Mouse (Mus musculus) B cell, adult (primary cell): ENCODE results near the gene Atg9a. TPM values are rescaled to one million over a fixed set of nuclear protein-coding genes. Genes with fewer than 3 reads are reported as not detected.

Source experiments
- total RNA-seq: library from RNA; stranded (reverse); gene quantifications from 4 replicates; pipeline ENCODE4 v1.2.4, GENCODE M21; 2023; ENCODE audit not compliant: inconsistent age

Atg9a gene
- 26.6 to 34.5 TPM (median 28.6 TPM) in 4 replicates for total RNA-seq

DNA sequence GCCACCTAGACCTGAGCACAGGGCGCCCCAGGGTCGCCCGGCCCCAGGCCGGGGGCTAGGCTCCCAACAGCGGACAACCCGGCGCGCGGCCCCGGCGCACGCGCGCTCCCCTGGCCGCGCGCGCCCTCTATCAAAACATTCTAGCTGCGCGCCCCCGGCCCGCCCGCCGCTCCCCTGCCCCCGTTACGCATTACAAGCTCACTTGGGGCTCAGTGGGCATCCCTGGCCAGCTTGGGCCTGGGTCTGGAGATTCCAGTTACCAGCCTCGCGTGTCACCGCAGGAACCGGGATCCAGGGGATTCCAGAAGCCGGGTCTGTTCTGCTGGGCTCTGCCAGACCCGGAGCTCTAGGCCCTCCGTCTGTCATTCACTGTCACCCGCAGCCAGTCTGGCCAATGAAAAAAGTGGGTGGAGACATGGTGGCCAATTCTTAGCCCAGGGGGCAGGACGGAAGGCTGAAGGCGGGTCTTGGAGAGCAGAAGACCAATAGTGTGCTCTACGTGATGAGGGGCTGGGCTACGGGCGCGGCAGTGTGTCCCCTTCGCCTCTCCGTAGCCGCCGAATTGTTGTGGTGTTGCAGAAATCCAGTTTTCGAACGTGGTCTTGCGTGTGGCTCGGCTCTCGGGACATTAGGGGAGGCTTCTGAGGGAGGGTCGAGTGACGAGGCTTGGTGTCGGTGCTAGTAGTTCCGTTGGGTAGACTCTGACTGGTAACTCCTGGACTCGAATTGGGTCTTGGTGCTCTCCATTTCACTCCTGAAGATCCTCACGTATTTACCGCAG lies at the start of gene Atg9a, which contains the start of gene Ankzf1:
Gene Atg9a (minus strand): TSS at position 575 of the 781 bp plus-strand sequence.
Gene Ankzf1 (plus strand): TSS at position 530 of the 781 bp plus-strand sequence.

DNA sequence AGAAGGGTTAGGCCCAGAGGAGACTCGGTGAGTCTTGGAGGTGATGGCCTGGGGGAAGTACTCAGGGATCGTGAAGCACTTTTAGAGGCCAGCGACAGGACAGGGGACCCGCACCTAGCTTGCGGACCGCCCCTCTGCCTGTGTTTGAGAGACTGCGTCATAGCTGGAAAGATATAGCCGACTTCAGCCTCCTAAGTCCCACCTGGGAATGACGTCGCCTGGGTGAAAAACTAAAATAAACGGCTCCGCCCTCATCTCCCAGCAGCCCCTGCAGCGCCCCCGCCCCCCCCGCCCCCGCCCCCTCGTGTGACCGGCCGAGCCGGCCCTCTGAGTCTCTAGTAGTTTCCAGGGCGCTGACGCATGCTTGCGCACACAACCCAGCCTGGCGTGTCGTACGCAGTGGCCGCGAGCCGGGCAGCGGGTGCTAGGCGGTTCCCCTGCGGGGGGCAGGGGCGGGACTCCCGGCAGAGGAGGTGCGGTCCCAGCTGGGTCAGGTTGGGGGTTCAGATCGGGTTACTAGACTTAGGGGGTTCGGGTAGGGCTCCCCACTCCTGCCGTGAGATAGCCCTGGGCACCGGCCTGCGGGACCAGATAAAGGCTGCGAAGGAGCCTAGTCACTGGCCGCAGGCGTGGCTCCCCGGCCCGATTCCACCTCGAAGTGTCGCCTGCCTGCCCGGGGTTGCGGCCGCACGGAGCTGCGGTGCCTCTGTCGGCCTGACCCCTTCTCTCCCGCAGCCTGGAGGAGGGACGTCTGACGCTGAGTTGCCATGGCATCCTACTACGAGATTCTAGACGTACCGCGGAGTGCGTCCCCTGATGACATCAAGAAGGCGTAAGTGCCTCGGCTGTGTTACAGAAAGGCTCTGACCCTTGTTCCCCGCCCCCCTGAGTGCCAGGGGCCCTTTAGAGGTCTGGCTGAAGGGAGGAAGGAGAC lies 44.4 kb upstream of the Atg9a start, which contains the start of gene Dnajb2:
Gene Dnajb2 (plus strand): TSS at position 290 of the 934 bp plus-strand sequence.

DNA sequence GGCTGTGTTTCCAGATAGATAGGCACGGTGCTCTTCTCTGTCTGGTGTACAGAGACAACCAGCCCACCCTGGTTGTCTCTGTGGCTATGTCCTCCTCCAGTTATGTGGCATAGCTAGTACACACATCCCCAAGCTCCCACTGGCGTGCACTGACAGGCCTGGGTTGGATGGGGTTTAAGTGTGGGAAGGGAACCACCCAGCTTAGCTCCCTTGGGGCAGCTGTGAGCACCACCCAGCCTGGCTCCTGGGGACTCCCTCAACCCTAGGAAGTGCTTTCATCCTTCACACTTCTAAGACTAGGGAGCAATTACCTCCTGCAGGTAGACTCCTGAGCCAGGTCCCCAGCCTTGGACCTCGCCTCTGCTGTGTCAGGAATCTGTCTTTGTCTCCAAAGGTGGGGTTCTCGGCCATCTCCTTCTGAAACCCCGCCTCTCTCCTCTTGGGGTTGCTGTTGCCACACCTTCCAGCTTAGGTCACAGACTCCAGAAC lies 39.7 kb upstream of the Atg9a start, which contains the start of gene A630095N17Rik:
Gene A630095N17Rik (minus strand): TSS at position 439 of the 489 bp plus-strand sequence.

DNA sequence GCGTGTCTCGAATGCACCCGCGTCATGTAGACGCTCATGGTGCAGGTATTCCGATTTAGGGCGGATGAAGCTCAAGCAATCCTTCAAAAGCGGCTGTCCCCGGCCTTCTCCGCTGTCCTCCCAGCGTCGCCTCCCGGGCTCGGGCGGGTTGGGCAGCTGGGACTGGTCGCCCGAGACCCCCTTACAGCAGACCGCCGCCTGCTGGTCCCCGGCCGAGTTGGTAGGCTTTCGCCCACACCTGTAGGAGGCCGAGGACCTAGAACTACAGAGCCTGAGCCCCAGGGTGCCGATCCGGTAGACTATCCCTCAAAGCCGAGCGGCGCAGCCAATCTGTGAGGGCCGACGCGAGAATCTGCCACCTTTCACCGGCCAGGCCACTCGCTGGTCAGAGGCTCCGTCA lies 27.5 kb upstream of the Atg9a start, which contains the start of gene Tuba4a:
Gene Tuba4a (minus strand): TSS at position 335 of the 400 bp plus-strand sequence.

DNA sequence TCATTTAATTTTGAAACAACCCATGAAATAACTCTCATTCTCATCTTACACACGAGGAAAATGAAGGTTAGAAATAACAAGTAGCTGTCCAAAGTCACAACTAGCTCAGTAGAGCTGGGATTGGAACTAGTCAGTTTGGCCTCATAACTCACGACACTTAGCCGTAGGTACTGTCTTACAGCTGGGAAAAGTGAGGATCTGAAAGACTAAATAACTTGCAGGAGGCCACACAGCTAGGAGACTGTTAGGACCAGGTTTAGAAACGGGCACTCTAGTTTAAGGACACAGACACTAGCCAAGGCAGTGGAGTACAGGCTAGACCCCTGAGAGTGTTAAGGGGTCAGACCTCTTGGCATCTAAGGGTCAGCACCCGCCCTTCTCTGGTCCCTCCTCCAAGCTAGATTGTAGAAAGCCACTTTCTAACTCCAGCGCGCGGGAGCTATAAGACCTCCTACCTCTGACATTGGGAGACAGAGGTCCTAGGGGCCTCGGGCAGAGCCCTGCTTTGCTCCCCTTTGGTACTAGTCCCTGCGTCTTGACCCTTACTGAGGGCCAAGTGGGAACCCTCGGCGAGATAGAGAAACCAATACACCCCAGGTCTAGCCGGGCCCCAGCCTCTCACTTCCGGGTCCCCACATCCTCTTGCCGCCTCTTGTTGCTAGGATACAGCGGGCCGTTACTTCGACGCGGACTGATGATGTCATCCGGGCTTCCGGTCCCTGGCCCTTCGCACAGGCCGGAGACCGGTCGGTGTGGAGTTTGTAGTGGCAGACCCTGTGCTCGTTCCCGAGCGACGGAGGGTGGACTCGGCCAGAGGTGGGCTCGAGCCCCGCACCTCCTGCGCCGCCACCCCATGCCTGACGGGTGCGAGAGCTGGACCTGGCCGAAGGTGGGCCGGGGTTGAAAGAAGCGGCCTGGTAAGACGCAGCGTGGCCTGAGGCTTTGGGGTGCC lies 18.4 kb upstream of the Atg9a start, which contains the start of the genes Glb1l and Stk16:
Gene Glb1l (minus strand): TSS at position 678 of the 952 bp plus-strand sequence.
Gene Stk16 (plus strand): TSS at position 703 of the 952 bp plus-strand sequence.

DNA sequence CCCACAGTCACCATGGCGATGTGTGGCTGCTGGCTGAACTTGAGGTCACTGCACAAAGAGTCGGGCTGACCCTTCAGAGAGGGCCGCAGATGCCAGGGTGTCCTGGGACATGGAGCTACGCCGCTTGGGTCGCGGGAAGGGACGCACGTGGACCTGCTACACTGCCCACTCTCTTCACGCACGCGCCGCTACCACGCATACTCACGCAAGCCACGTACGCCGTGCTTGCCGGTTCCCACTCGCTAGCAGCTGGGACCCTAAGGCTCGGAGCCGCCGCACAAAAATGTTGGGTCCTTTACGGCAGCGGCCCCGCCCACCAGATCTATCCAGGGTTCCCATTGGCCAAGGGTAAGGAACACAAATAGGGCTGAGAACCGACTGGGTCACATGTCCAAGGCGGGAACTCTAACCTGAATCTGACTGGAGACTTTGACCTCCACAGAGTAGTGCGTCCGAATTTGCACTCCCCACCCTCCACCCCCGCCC lies 11.8 kb downstream of the Atg9a start, which contains the start of gene Abcb6:
Gene Abcb6 (minus strand): TSS at position 288 of the 486 bp plus-strand sequence.

DNA sequence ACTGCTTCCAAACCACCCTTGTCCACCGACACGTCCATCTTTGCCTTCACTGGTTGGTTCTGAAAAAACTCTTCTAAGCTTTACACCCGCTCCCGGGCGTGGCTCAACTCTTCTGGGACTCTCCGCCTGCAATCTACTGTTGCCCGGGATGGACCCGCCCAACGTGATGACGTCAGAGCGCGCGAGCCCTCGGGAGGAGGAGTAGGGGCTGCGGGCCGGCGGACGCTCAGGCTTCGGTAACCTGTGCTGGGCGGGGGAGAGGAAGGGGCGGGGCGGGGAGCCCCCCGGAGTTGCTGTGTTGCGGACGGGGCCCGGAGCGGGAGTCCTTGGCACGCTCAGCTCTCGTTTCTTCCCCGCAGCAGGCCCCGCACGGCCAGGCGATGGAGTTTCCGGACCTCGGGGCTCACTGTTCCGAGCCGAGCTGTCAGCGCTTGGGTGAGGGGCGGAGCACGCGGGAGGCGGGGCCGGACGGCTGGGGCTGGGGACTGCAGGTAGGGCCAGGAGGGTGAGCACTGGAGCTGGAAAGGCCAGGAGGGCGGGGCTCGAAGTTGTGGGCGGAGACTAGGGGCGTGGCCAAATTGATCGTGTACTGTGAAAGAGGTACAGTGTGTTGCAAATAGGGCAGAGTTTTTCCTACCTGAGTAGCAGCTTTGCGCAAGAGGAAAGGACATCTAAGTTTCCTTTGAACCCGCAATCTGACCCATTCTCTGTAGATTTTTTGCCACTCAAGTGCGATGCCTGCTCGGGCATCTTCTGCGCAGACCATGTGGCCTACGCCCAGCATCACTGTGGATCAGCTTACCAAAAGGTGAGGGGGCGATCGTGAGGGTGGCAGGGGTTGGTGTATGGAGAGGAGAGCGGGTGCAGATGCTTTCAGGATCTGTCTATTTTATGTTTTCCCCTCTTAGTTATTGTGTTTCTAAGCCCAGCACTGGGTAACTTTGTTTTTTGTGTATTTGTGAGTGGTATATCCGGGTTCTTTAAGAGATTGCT lies 23.2 kb downstream of the Atg9a start, which contains the start of gene Zfand2b:
Gene Zfand2b (plus strand): TSS at position 175 of the 993 bp plus-strand sequence.

DNA sequence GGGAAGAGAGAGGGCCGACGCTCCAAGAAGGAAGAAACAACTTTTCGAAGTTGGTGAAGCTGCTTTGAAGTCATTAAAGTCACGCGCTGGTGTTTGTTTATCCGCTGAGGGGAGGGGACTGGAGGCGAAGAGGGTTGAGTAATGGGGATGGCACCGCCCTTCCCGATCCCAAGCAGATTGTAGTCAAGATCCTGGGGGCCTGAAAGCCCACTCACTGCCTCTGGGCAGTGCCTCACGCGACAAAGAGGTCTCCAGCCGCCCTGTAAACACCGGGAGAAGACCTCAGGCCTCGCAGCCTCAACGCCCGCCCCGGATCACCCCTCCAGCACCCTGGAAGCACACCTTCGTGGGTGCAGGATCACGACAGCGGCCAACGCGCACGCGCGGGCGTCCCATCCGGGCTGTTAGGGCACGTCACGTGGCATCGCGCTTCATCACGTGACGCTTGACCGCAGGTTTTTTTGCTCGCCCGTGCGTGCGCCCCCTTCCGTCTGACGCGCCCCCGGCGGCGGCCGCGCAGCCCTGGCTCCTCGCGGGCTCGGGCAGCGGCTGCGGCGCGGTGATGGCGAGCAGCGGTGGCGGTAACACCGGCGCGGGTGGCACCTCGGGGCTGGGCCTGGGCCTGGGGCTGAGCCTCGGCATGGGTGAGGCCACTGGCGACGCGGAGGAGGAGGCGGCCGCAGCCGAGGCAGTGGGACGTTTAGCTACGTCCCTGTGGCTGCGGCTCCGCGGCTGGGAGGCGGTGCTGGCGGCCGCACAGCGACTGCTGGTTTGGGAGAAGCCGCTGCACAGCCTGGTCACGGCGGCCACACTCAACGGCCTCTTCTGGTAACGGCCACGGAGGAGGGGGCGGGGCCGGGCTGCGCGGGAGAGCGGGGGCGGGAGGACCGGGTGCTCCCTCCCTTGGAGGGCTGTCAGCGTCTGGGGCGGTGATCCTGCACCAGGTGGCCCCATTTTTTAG lies 49.4 kb downstream of the Atg9a start, which contains the start of the genes Cnppd1 and Retreg2:
Gene Cnppd1 (minus strand): TSS at position 411 of the 961 bp plus-strand sequence.
Gene Retreg2 (plus strand): TSS at position 478 of the 961 bp plus-strand sequence.

DNA sequence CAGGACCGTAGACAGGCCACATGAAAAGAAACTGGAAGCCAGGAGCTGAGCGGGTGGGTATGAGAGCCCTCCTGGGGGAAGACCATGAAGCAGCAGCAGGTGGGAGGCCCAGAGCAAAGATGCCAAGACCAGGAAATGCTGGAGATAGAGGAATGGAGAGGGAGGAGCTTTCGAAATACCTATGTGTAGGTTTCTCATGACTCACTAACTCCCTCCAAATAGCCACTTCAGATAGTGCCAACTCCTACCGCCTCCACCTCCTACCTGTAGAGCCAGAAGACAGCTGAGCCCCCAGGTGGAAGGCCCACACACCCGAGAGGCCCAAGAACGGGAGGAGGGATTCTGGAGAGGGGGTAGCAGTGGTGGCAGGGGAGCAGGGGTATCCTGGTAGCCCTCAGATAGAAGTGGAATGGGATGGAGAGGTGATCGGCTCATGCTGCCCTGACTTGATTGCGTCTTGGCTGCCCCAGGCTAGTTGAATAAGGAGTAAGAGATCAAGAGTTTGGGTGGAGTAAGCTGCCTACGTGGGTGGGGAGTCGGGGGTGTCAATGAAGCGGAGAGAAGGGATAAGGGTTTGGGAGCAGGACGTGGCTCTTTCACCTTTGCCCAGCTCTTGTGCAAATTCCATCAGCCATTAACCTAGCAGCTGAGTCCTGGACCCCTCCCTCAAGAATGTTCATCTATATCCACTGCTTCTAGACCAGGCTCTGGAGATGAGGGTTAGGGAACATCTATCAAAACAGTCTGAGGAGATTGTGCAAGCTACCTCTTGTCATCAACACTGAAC lies 58.4 kb downstream of the Atg9a start, which contains the start of gene Slc23a3:
Gene Slc23a3 (minus strand): TSS at position 470 of the 787 bp plus-strand sequence.

Other genes starting within 250 kb of the Atg9a start
- gene Ihh, start 240.5 kb downstream of the Atg9a start, total RNA-seq, result 0.32 to 0.60 TPM (median 0.48 TPM) in 3 of 4 replicates, not detected in the other
- gene Nhej1, start 67.0 kb downstream of the Atg9a start, total RNA-seq, result 3.5 to 6.7 TPM (median 5.0 TPM) in 4 replicates
- gene Slc23a3, start 58.3 kb downstream of the Atg9a start, total RNA-seq, result 0.93 to 1.8 TPM (median 1.3 TPM) in 4 replicates
- gene Cnppd1, start 49.5 kb downstream of the Atg9a start, total RNA-seq, result 107 to 119 TPM (median 112 TPM) in 4 replicates
- 60.5 to 80.1 TPM (median 70.4 TPM) in 4 replicates for gene Retreg2, start 49.4 kb downstream of the Atg9a start, total RNA-seq
- gene Zfand2b, start 23.6 kb downstream of the Atg9a start, total RNA-seq, result 39.0 to 44.9 TPM (median 43.5 TPM) in 4 replicates
- 3.7 to 5.5 TPM (median 4.0 TPM) in 4 replicates for gene Abcb6, start 11.8 kb downstream of the Atg9a start, total RNA-seq
- gene Ankzf1, start within 50 bp of the Atg9a start, total RNA-seq, result 30.4 to 36.3 TPM (median 33.0 TPM) in 4 replicates
- 12.0 to 21.7 TPM (median 14.2 TPM) in 4 replicates for gene Glb1l, start 18.6 kb upstream of the Atg9a start, total RNA-seq
- 89.4 to 98.9 TPM (median 93.2 TPM) in 4 replicates for gene Stk16, start 18.6 kb upstream of the Atg9a start, total RNA-seq
- 197 to 212 TPM (median 207 TPM) in 4 replicates for gene Tuba4a, start 27.7 kb upstream of the Atg9a start, total RNA-seq
- 1.3 TPM in 1 of 4 replicates, not detected in the others for gene A630095N17Rik, start 39.9 kb upstream of the Atg9a start, total RNA-seq
- gene Dnajb2, start 44.2 kb upstream of the Atg9a start, total RNA-seq, result 80.0 to 93.8 TPM (median 88.3 TPM) in 4 replicates
- gene Ptprn, start 72.3 kb upstream of the Atg9a start, total RNA-seq, result 0.19 TPM in 1 of 4 replicates, not detected in the others
- gene Resp18, start 86.2 kb upstream of the Atg9a start, total RNA-seq, result not detected in 4 replicates
- 44.7 to 64.5 TPM (median 48.8 TPM) in 4 replicates for gene Dnpep, start 125.8 kb upstream of the Atg9a start, total RNA-seq
- 0.21 to 0.70 TPM in 2 of 4 replicates, not detected in the others for gene Des, start 168.1 kb upstream of the Atg9a start, total RNA-seq
- not detected in 4 replicates for gene Speg, start 183.1 kb upstream of the Atg9a start, total RNA-seq
- 55.8 to 68.5 TPM (median 60.3 TPM) in 4 replicates for gene Gmppa, start 243.7 kb upstream of the Atg9a start, total RNA-seq